Mouse (Mus musculus): ENCODE measurements around the gene Fabp6. TPM values are rescaled to one million over a fixed set of nuclear protein-coding genes. Genes with fewer than 3 reads are reported as not detected.

Gene Fabp6
- total RNA-seq (2021): not detected
- long read RNA-seq, experiment 1: 0 reads
- long read RNA-seq, experiment 2: 0 reads

DNA sequence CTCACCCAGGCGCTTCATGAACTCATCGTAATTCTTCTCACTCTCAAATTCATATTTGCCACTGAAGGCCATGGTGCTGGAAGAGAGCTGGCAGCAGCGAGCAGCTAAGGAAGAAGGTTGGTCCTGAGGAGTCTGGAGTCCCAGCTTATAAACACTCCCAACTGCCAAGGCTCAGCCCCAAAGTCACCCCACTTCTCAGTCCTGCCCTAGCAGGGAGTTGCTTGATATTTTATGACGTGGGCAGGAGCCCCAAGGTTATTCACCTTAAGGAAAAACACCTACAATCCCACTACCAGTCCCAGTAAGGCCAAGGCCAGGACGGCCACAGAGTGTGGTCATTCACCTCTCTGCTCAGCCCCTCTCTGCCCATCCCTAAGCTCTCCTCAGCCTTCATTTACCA is at the start of gene Fabp6:
Fabp6 (minus strand) TSS at position 101 of the 400 bp plus-strand sequence.
- no peak for DNase-seq
- intact Hi-C loops (cut with DNase I; ENCODE audit: low total_unique reads): no loop called here

DNA sequence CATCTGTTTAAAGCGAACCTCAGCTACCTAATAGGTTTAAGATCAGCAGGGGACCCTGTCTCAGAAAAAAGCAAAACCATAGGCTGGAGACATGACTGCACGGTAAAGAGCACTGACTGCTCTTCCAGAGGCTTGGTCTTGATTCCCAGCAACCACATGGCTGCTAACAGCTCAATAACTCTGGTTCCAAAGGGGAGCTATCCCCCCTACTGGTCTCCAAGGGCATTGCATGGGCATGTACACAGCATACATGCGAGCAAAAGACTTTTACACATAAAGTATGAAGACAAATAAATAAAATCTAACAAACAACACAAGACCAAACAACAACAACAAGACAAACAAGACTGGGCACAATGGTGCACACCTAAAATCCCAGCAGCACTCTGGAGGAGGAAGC is 43.9 kb upstream of the Fabp6 start:
- no peak for DNase-seq
- intact Hi-C loops (cut with DNase I; ENCODE audit: low total_unique reads): no loop called here

DNA sequence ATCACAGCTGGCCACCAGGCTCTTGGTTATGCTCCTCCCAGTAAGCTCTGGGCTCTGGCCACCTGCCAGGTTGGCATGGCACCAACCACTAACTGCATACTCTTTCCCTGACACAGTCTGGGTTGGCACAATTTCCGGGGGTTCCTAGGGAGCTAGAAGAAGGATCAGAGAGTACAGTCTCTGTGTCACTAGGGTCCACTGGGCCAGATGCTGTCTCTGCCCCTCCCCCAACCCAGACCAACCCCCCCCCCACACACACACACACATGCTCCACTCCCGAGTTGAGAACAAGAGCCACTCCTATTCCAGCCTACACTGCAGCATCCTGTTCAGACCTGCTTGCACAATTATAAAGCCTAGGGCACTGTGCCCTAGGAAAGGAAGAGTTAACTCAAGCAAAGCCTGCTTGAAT is 41.8 kb upstream of the Fabp6 start:
- intact Hi-C loops (cut with DNase I; ENCODE audit: low total_unique reads): no loop called here

DNA sequence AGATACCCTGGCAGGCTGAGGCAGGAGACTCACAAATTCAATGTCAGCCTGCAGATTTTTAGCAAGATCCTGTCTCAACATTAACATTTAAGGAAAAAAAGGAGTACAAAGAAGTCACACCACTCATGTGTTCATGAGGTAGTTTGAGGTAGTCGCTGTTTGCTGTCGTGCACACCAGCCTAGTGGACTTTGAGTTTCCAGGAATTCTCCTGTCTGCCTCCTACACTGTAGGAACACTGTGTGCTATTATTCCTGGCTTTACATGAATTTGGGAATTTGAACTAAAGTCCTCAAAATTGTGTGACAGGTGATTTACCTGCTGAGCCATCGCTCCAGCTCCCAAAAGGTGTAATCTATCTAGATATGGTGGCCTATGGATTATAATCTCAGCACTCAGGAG is 37.1 kb upstream of the Fabp6 start:
- intact Hi-C loops (cut with DNase I; ENCODE audit: low total_unique reads): no loop called here
- no peak for DNase-seq

More for the DNA sequence above, 41.8 kb upstream of the Fabp6 start:
- DNase-seq: peak; percentile 67

DNA sequence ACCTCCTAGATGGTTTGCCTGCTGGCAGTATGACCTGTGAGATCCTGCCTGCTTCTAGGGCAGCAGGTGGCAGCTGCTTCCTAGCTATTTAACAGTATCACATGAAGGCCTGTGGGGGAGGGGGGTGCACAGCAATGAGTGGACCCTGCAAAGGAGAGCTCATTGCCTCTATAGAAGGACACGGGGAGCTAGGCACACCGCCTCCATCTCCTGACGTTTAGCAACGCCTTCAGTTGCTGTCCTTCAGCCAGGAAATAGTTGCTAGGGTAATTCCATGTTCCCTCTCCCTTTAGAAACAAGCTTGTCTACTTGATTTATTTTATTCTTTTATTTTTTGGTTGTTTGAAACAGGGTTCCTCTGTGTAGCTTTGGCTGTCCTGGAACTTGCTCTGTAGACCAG is 35.4 kb upstream of the Fabp6 start:
- no peak for DNase-seq
- intact Hi-C loops (cut with DNase I; ENCODE audit: low total_unique reads): no loop called here

DNA sequence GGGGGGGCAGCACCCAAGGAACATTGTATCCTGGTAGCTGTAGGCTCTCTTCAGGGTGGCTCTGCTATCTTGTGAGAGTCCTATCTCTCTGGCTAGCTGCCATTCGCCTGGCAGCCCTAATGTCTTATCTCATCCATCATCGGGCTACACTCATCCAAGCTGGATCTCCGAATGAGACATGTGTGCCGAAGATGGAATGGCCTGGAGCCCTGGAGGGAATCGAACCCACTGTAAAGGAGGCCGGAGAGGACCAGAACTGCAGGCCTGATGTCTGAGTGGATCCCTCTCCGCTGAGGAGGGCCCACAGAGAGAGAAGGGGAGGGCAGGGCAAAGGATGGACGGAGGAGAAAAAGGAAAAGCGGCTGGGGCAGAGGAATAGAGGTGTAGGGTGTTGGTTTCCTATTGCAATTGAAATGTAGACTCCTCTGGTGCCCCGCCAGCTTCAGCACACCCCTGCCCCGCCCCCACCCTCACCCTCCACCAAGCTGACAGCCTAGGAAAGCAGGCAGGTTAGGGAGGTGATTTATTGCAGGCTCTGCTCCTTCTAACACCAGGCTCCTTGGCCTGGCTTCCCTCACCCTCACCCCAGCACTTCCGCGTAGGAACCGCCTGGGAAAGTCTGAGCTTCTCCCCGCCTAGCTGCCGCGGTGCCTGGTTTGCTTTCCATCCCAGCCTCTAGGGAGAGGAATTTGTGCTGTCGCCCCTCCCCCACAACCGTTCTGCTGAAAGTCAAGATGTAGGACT is 32.5 kb upstream of the Fabp6 start:
- peak; percentile 67 for DNase-seq
- intact Hi-C loops (cut with DNase I; ENCODE audit: low total_unique reads): no loop called here

DNA sequence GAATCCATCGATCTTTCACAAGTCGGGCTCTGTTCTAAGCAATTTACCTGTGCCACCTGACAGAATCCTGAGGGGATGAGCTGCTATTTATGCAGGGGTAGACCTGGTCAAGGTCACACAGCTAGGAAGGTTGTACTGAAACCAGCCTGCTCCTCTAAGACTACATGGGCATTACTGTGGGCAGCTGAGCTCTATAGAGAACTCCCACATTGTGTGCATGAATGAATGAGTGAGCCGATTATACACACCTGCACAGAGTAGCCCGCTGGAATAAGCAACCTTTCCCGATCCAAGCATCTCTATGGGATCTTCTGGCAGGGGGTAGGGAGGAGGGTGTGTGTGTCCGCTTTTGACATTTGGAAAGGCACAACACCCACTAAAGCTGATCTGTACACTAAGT is 31.8 kb upstream of the Fabp6 start:
- intact Hi-C loops (cut with DNase I; ENCODE audit: low total_unique reads): no loop called here
- DNase-seq: no peak

DNA sequence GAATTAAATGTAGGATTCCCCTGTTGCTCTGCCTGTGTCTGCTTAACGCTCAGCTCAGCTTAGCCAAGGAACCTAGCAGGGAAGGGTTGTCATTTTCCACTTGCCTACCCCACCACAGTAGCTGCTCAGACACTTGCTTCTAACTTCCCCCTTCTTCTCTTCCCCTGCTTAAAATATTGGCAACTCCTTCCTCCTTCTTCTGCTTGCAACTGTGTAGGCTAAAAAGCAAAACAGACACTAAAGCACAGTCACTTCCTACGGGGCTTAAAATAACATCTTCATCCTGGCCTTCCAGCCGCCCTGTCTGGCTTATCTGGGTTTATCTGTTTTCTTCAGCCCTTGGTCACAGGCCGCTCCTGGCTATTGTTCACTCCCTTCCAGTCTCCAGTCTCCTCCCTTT is 31.2 kb upstream of the Fabp6 start:
- no peak for DNase-seq
- intact Hi-C loops (cut with DNase I; ENCODE audit: low total_unique reads): no loop called here

DNA sequence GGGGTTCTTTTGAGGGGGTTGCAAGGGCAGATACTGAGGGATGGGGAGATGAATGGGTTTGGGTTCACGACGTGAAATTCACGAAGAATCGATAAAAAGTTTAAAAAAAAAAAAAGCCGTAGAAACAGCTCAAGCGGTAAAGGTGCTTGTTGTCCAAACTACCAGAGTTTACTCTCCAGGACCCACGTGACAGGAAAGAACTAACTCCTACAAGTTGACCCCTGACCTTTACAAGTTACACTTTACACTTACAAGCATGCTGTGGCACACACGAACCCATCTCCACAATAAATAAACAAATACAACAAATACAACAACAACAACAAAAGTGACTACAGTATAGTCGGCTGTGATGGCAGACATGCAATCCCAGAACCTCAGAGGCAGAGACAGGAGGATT is 30.3 kb upstream of the Fabp6 start:
- intact Hi-C loops (cut with DNase I; ENCODE audit: low total_unique reads): no loop called here
- DNase-seq: no peak

DNA sequence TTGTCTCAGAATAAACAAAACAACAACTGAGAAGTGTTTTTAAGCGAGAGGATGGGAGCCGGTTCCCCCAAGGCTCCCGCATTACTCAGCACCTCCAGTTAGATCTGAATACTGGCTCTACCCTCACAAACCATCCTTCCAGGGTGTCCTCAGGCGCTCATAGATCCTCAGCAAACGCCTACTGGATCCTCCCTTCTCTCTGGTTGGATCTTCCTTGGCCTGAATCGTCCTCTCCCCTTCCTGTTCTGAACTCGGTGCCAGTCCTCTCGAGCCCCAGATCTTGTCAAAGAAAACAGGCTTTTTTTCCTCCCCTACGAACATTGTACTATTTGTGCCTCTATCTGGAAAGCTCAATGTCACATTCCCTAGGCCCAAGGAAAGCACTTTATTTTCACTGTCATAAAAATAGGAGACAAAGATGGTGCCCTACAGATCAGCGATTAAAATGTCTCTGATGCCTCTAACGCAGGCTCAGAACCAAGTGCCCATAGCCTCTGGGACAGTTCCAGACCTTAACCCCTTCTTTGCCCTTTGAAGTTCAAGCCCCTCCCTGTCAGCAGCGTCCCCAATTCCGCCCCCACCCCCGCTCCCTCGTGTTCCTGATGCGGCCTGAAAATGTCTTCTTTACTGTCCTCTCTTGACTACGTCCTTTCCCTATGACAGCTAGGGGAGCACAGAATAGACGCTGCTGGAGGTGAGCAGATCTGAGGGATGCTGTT is 25.7 kb upstream of the Fabp6 start:
- intact Hi-C loops (cut with DNase I; ENCODE audit: low total_unique reads): no loop called here
- no peak for DNase-seq

DNA sequence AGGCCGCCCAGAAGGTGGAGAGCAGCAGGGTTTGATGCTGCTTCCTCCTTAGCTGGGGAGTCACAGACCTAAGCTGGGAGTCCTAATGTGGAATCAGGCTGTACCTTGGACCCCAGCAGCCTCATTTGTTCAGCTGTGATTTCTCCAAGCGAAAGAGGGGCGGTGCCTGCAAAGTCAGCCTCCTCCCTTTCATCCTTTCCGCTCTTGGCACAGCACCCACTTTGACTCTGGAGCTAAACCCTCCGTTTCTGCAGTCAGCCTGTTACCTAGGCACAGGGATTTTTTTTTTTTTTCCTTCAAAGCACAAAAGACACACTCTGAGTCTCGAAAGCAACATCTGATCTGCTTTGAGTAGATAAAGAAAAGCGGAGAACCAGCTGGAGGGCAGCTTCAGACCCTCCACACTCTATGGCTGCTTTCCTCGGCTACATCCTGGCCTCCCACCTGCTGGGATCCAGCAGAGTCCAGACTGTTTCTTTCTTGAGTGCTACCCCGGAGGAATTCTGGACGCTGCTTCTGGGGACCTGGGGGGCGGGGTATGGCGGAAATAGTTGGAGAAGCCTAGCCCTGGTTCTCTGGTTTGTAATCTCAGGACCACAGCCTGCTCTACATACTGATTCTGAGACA is 25.1 kb upstream of the Fabp6 start:
- DNase-seq: peak; percentile 30
- intact Hi-C loops (cut with DNase I; ENCODE audit: low total_unique reads): no loop called here

DNA sequence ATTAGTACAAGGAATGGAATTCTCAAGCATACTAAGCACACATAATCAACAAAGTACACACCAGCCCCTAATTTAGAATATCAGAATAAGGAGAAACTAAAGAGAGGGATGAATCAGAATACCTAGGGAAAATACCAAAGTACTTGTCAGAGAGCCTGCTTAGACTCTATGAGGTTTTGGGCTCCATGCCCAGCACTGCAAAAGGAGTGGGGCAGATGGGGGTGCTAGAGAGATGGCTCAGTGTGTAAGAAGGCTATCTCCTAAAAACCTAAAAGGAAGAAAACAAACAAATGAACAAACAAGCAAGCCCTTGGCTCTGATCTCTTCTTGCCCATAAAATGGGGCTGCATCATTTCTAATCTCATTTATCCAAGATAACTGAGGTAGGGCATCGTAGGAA is 23.0 kb upstream of the Fabp6 start:
- DNase-seq: no peak
- intact Hi-C loops (cut with DNase I; ENCODE audit: low total_unique reads): no loop called here

DNA sequence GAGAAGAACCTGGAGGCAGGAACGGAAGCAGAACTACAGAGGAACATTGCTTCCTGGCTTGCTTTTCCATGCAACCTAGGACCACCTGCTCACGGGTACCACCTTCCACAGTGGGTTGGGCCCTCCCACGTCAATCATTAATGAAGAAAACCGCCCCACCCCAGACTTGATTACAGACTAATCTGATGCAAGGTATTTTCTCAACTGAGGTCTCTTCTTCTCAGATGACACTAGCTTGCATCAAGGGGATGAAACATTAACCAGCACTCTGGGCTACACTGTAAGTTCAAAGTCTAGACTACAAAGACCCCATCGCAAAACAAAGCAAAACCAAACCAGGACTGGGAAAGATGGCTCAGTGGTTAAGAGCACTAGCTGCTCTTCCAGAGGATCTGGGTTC is 20.4 kb upstream of the Fabp6 start:
- no peak for DNase-seq
- intact Hi-C loops (cut with DNase I; ENCODE audit: low total_unique reads): no loop called here

DNA sequence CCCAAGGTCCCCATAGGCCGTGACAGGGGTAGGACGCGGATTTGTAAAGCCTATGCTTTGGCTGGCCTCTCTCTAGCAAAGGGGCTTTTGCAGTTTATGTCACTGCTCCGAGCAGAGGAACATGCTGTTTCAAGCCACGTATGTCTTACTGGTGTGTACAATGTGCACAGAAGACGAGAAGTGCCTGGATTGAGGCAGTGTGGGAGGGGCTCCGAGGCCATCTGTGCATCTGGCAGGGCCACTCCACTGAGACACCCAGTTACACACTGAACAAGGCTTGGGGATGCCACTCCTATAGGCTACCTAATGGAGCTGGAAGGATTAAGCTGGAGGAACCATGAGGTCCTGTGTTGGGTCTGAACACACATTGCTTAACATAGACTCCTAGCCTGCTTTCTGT is 17.1 kb upstream of the Fabp6 start:
- intact Hi-C loops (cut with DNase I; ENCODE audit: low total_unique reads): loop anchor here (10.0 kb wide), 1 partner anchor 124 kb away; no protein-coding TSS in a partner anchor
- no peak for DNase-seq

DNA sequence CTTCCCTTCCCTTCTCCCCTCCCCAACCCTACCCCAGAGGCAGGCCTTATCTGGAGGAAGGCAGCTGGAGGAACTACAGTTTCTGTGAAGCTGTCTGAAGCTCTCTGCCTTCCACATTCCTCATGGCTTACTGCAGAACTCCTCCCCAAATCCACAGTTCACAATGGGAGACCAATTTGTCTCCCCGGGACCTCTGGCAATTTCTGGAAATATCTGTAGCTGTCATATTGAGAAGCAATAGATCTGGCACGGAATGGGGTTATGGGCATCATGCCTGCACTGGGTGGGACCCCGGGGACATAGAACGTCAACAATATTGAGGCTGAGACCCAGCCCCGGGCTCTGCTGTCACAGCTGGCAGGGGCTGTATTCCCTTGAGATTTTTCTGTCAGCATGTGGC is 16.6 kb upstream of the Fabp6 start:
- intact Hi-C loops (cut with DNase I; ENCODE audit: low total_unique reads): loop anchor here (10.0 kb wide), 1 partner anchor 123 kb away; no protein-coding TSS in a partner anchor

DNA sequence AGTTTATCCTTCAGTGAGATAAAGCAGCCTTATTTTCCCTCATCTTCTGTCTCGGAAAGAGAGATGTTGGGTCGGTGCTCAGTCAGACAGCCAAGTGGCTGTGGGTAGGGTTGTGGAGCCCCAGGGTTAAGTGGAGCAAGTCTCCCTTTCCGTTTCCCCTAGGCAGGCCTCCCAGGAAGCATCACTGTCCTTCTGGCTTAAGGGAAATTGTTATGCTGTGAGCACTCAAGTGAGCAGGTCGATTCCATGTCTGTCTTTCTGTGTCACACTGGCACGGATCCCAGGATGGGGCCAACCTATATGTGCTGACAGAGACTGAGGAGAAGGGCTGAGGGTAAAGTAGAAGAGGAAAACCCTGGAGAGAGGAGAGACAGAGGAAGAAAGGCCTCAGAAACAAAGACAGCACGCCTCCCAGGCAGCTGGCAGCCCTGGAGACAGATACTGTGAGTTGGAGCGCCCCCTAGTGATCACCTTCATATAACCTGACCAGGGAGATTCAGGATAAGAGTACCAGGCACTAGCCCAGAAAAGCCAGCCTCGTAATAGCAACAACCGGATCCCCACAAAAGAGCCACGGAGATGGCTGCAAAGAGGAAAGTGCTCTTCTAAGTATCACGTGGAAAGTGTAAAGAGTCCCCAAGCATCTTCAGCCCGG is 11.6 kb upstream of the Fabp6 start:
- peak; percentile 74 for DNase-seq
- intact Hi-C loops (cut with DNase I; ENCODE audit: low total_unique reads): loop anchor here (10.0 kb wide), 1 partner anchor 118 kb away; no protein-coding TSS in a partner anchor

More for the DNA sequence above, 16.6 kb upstream of the Fabp6 start:
- no peak for DNase-seq

DNA sequence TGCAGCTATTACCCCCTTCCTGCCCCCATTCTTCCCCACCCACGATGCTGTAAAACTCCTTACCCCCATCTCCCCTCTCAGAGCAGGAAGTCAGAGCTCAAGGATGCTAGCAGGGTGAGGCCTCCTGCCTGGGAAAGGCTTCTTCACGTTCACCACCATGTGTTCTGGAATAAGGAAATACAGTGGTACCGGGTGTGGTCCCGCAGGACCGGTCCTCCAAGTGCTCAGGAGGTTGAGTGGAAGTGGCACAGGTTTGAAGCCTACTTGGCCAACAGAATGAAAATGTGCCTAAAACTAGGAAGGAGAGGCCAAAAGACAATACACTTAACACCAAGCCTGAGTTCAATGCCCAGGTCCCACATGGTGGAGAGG is 9.3 kb upstream of the Fabp6 start:
- intact Hi-C loops (cut with DNase I; ENCODE audit: low total_unique reads): loop anchor here (10.0 kb wide), 1 partner anchor 116 kb away; no protein-coding TSS in a partner anchor
- no peak for DNase-seq

DNA sequence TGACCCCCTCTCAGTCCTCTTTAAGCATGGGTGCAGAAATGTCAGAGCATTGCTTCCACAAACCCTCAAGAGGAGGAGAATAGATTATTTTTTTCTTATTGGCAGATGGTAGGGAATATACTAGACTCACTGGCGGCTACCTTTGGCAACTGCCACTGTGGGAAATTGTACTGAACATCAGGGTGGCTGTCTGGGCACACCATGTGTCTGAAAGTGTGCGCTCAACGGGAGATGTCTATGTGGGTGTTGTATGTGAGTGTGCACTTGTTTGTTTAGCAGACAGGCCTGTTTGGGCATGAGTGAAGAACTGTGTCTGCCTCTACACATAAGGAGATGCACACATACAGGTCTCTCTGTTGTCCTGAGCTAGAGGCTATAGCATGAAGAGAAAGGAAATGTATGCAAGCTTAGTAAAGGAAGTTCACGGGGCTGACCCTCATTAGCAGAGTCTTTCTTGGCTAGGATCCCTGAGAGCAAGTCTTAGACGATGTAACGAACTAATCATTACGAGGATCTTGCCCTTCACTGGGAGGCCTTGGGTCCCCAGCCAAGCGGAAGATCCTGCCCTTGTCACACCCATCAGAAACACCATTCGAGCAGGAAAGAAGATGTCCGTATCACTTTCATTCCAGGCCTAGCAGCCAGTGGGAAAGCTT is 8.8 kb upstream of the Fabp6 start:
- no peak for DNase-seq

DNA sequence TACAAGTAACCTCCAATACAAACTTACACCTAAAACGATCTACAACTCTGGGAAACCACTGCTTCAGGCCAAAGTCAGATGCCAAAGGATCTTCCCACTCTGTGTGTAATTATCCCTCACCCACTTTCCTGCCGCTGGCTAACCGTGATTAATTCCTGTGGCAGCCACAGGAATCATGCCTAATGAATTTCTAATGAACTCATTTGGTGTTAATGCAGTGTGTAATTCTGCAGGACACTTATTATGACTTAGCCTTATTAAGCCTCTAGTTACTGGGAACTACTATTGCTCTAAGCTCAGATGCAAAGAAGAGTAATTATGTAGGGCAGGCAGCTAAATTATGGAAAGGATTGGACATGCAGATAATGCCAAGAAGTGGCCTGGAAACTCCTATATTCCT is 7.1 kb upstream of the Fabp6 start:
- DNase-seq: no peak
- intact Hi-C loops (cut with DNase I; ENCODE audit: low total_unique reads): no loop called here

More for the DNA sequence above, 8.8 kb upstream of the Fabp6 start:
- intact Hi-C loops (cut with DNase I; ENCODE audit: low total_unique reads): loop anchor here (10.0 kb wide), 1 partner anchor 115 kb away; no protein-coding TSS in a partner anchor

All from gastrocnemius, postnatal 14 days (tissue).